ENCODE assay signal across 26 mouse cellular contexts in genomic region chr7:4693004-4693403, GRCm38 (mm10). TPM values are rescaled to one million over a fixed set of nuclear protein-coding genes. Genes with fewer than 3 reads are reported as not detected.
DNase-seq lines count a peak whose midpoint lies in the region; ATAC-seq and TF ChIP-seq lines count a peak whose summit lies in the region.
"Had no signal": no experiment of that assay in that cellular context is flagged by ENCODE, and none has a peak within 500 bp of the region (broad histone marks: within the 10 kb centered on the region; RNA-seq: fewer than 3 reads in every experiment).

No protein-coding gene starts in this region.

- H3K9ac ChIP-seq in midbrain, embryonic 11.5 days (ENCODE audit: low read length) = no peak overlapping the region
- no peak overlapping the region for H3K9ac ChIP-seq in midbrain, embryonic 15.5 days
- no peak overlapping the region; the same call in 1 of the 2 replicates for H3K9ac ChIP-seq in ES-E14 (ENCODE audit: insufficient read depth, low read depth, low read length, poor library complexity, severe bottlenecking)
- H3K9ac ChIP-seq: embryonic facial prominence, embryonic 13.5 days; embryonic facial prominence, embryonic 15.5 days; forebrain, embryonic 12.5 days had no signal

- H3K27ac ChIP-seq in midbrain, embryonic 11.5 days (ENCODE audit: low read depth, low read length) = no peak overlapping the region
- no peak overlapping the region for H3K27ac ChIP-seq in midbrain, embryonic 15.5 days
- peak overlapping the region; percentile 18; the same call in 1 of the 2 replicates for H3K27ac ChIP-seq in ES-E14 (ENCODE audit: insufficient read depth, low read depth, low read length, poor library complexity, severe bottlenecking)
- H3K27ac ChIP-seq: embryonic facial prominence, embryonic 13.5 days; embryonic facial prominence, embryonic 15.5 days; forebrain, embryonic 10.5 days; forebrain, embryonic 12.5 days had no signal

- H3K4me3 ChIP-seq in midbrain, embryonic 11.5 days (ENCODE audit: low read depth, low read length) = no peak overlapping the region
- no peak overlapping the region for H3K4me3 ChIP-seq in midbrain, embryonic 15.5 days
- H3K4me3 ChIP-seq in ES-E14 (ENCODE audit: insufficient read depth in 1 of 2, low read depth in 1 of 2, low read length in 2 of 2, poor library complexity in 1 of 2, severe bottlenecking in 1 of 2) = no peak overlapping the region
- H3K4me3 ChIP-seq: embryonic facial prominence, embryonic 13.5 days; embryonic facial prominence, embryonic 15.5 days; erythroblast, embryonic 14.5 days; forebrain, embryonic 10.5 days; forebrain, embryonic 12.5 days had no signal

- ATAC-seq in midbrain, embryonic 11.5 days (ENCODE audit: low FRiP score) = no peak
- no peak for ATAC-seq in midbrain, embryonic 15.5 days (replicated peaks)
- ATAC-seq: forebrain, embryonic 14.5 days; forebrain, embryonic 16.5 days had no signal

- H3K4me1 ChIP-seq in midbrain, embryonic 11.5 days (ENCODE audit: control insufficient read depth, insufficient read depth, low read length) = peaks cover 8% of the 10 kb centered on the region
- peaks cover 19% of the 10 kb centered on the region for H3K4me1 ChIP-seq in midbrain, embryonic 15.5 days
- H3K4me1 ChIP-seq in ES-E14 (ENCODE audit: control insufficient read depth in 2 of 2, insufficient read depth in 2 of 2, low read length in 2 of 2, poor library complexity in 1 of 2) = peaks cover 0 to 22% of the 10 kb centered on the region in 2 experiments; a peak in 2 of 4 replicates

- no peaks in the 10 kb centered on the region for H3K9me3 ChIP-seq in midbrain, embryonic 11.5 days (ENCODE audit: control insufficient read depth, low read length)
- no peaks in the 10 kb centered on the region for H3K9me3 ChIP-seq in midbrain, embryonic 15.5 days
- no peaks in the 10 kb centered on the region for H3K9me3 ChIP-seq in ES-E14 (ENCODE audit: control insufficient read depth, insufficient read depth, low read depth, low read length)
- H3K9me3 ChIP-seq: embryonic facial prominence, embryonic 13.5 days; embryonic facial prominence, embryonic 15.5 days; forebrain, embryonic 10.5 days; forebrain, embryonic 12.5 days had no signal

- peak; percentile 60 for DNase-seq in midbrain, embryonic 11.5 days (ENCODE audit: low spot score, missing footprints)
- DNase-seq in ES-E14 (ENCODE audit: low read depth, low spot score) (no peak), ZHBTc4 (ENCODE audit: low read depth, low spot score) (peak; percentile 68)
- DNase-seq in right cerebral cortex, postnatal 4 days = no peak
- DNase-seq in layer of hippocampus, postnatal 25 days (ENCODE audit: extremely low spot score in 1 of 2, low spot score in 1 of 2) = no peak
- DNase-seq: adrenal gland, adult 2 months; adrenal gland, postnatal 10 days; adrenal gland, postnatal 25 days; cerebellum, adult 11 months; cerebellum, adult 18-20 months; cerebellum, adult 8-10 months; cerebellum, adult 9-11 months; cerebellum, postnatal 14 days; cerebellum, postnatal 36 days; embryo, embryonic 11 days had no signal

- whole genome bisulfite sequencing in midbrain, embryonic 11.5 days = 64% methylated on average over 6 of the region's 6 CpGs
- 74% methylated on average over 6 of the region's 6 CpGs for WGBS in midbrain, embryonic 15.5 days

- in situ Hi-C loops in ES-E14 (cut with MboI; ENCODE audit: low sequenced_read_pairs in 2 of 2, unreplicated experiment in 2 of 2) = no loop called here

- no peaks in the 10 kb centered on the region for H3K27me3 ChIP-seq in midbrain, embryonic 11.5 days (ENCODE audit: control insufficient read depth, insufficient read depth, low read length)
- no peaks in the 10 kb centered on the region for H3K27me3 ChIP-seq in midbrain, embryonic 15.5 days (replicated peaks)
- H3K27me3 ChIP-seq: embryonic facial prominence, embryonic 13.5 days; embryonic facial prominence, embryonic 15.5 days; forebrain, embryonic 12.5 days had no signal

- H3K36me3 ChIP-seq in midbrain, embryonic 11.5 days (ENCODE audit: control insufficient read depth, insufficient read depth, low read length) = peaks cover 18% of the 10 kb centered on the region
- H3K36me3 ChIP-seq in midbrain, embryonic 15.5 days (replicated peaks) = peaks cover 42% of the 10 kb centered on the region
- peaks cover 13% of the 10 kb centered on the region for H3K36me3 ChIP-seq in ES-E14 (ENCODE audit: control insufficient read depth, insufficient read depth, low read length, poor library complexity, severe bottlenecking)

- no peak overlapping the region for H3K4me2 ChIP-seq in midbrain, embryonic 11.5 days
- H3K4me2 ChIP-seq in midbrain, embryonic 15.5 days = no peak overlapping the region
- H3K4me2 ChIP-seq: embryonic facial prominence, embryonic 13.5 days; embryonic facial prominence, embryonic 15.5 days; forebrain, embryonic 12.5 days had no signal

TF ChIP-seq in ES-E14, 5 proteins besides CTCF, POLR2A, EP300 and RAD21:
- no peak for TF ChIP-seq ZC3H11A (IDR thresholded peaks at IDR 0.05; ENCODE audit: borderline replicate concordance, low read depth, low read length)
- no peak for TF ChIP-seq MAFK (IDR thresholded peaks at IDR 0.05; ENCODE audit: insufficient read depth, low read depth, low read length)
- TF ChIP-seq CHD2 (IDR thresholded peaks at IDR 0.05; ENCODE audit: low read depth, low read length) = no peak
- no peak for TF ChIP-seq ZNF384 (IDR thresholded peaks at IDR 0.05; ENCODE audit: low read depth, low read length)
- TF ChIP-seq HCFC1 (IDR thresholded peaks at IDR 0.05; ENCODE audit: borderline replicate concordance, insufficient read depth, low read length) = no peak

RNA-seq across cellular contexts. Expression of gene Brsk1, which starts 2.6 kb away (rescaled TPM):
- 2.3 and 3.2 TPM in 2 replicates for polyA plus RNA-seq in midbrain, embryonic 11.5 days (2014; fragmentation: Nextera tagmentation; extraction: Ambion mirVana)
- polyA plus RNA-seq in midbrain, embryonic 15.5 days (2015; fragmentation: Nextera tagmentation; extraction: Ambion mirVana) = 8.6 TPM in 2 replicates
- 20.7 and 26.2 TPM in 2 replicates for total RNA-seq in ES-E14 (2012; rRNA removed)
- total RNA-seq in layer of hippocampus, postnatal 25 days (2021) = 100 to 1,000 TPM; 330 to 348 TPM
- total RNA-seq: common myeloid progenitor, adult 5-6 weeks; MEL had no signal

RNA-seq across cellular contexts. Expression of gene Hspbp1, which starts 8.1 kb away (rescaled TPM):
- 111 and 113 TPM in 2 replicates for polyA plus RNA-seq in midbrain, embryonic 11.5 days (2014; fragmentation: Nextera tagmentation; extraction: Ambion mirVana)
- polyA plus RNA-seq in midbrain, embryonic 15.5 days (2015; fragmentation: Nextera tagmentation; extraction: Ambion mirVana) = 165 TPM in 2 replicates
- total RNA-seq in ES-E14 (2012; rRNA removed) = 56.6 and 61.2 TPM in 2 replicates
- total RNA-seq in layer of hippocampus, postnatal 25 days (2021) = 10 to 100 TPM; 89.0 to 91.9 TPM

RNA-seq across cellular contexts. Expression of gene Tmem150b, which starts 32.0 kb away (rescaled TPM):
- polyA plus RNA-seq in midbrain, embryonic 11.5 days (2014; fragmentation: Nextera tagmentation; extraction: Ambion mirVana) = not detected in 2 replicates
- polyA plus RNA-seq in midbrain, embryonic 15.5 days (2015; fragmentation: Nextera tagmentation; extraction: Ambion mirVana) = 0.09 and 0.25 TPM in 2 replicates
- 0.53 and 0.94 TPM in 2 replicates for total RNA-seq in ES-E14 (2012; rRNA removed)
- total RNA-seq in layer of hippocampus, postnatal 25 days (2021) = not detected
- polyA plus RNA-seq: embryonic facial prominence, embryonic 11.5 days; erythroblast, embryonic 14.5 days; forebrain, embryonic 14.5 days had no signal

RNA-seq across cellular contexts. Expression of gene Ppp6r1, which starts 34.2 kb away (rescaled TPM):
- polyA plus RNA-seq in midbrain, embryonic 11.5 days (2014; fragmentation: Nextera tagmentation; extraction: Ambion mirVana) = 4.4 and 6.1 TPM in 2 replicates
- 10.5 TPM in 2 replicates for polyA plus RNA-seq in midbrain, embryonic 15.5 days (2015; fragmentation: Nextera tagmentation; extraction: Ambion mirVana)
- 55.4 and 62.9 TPM in 2 replicates for total RNA-seq in ES-E14 (2012; rRNA removed)
- 100 to 1,000 TPM; 126 to 135 TPM for total RNA-seq in layer of hippocampus, postnatal 25 days (2021)

RNA-seq across cellular contexts. Expression of gene Kmt5c, which starts 46.9 kb away (rescaled TPM):
- polyA plus RNA-seq in midbrain, embryonic 11.5 days (2014; fragmentation: Nextera tagmentation; extraction: Ambion mirVana) = 65.4 and 71.5 TPM in 2 replicates
- polyA plus RNA-seq in midbrain, embryonic 15.5 days (2015; fragmentation: Nextera tagmentation; extraction: Ambion mirVana) = 75.3 and 77.2 TPM in 2 replicates
- 68.4 and 121 TPM in 2 replicates for total RNA-seq in ES-E14 (2012; rRNA removed)
- 10 to 100 TPM; 23.5 to 34.3 TPM for total RNA-seq in layer of hippocampus, postnatal 25 days (2021)

Comparison
In these comparisons a context has a peak if more than half of its experiments do, and no peak if none do; other contexts are left out.
1. DNase-seq: peak in midbrain, embryonic 11.5 days (single experiment) and ZHBTc4 (single experiment); none in ES-E14 (single experiment), right cerebral cortex, postnatal 4 days (single experiment) and layer of hippocampus, postnatal 25 days (0 of 2).
2. RNA of gene Brsk1, which starts 2.6 kb away (total RNA-seq): 330 to 348 TPM in layer of hippocampus, postnatal 25 days; 20.7 to 26.2 TPM in ES-E14; every median in the first group is over 10 times any median in the second.